In the genomic region with DNA sequence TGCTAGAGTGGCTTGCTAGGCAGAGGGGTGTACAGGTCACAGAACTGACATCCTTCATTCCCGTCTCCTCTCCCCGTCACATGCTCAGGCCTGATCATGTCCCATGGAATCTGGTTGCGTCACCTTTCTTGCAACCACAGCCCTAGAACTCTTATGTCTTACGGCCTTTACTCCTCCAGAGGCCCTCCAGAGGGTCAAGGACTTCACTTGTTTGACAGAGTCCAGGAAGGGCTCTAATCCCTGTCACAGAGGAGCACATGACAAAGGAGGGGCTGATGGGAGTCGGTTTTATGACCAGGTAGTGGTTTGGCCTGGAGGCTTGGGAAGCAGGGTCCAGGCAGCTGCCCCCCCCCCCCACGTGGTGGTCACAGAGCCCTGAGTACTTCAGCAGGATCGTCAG, we compare ENCODE assay signal across 8 mouse cellular contexts. TPM values are rescaled to one million over a fixed set of nuclear protein-coding genes. Genes with fewer than 3 reads are reported as not detected.
DNase-seq lines count a peak whose midpoint lies in the region; ATAC-seq and TF ChIP-seq lines count a peak whose summit lies in the region.

No protein-coding gene starts in this region.

- peak overlapping the region; percentile 27 to 61; a peak in 3 of 4 replicates for H3K27ac ChIP-seq in heart, embryonic 14.5 days (replicated peaks in 1 of 2; ENCODE audit: control insufficient read depth in 1 of 2, insufficient read depth in 1 of 2, low read depth in 2 of 2, low read length in 2 of 2)
- no peak overlapping the region for H3K27ac ChIP-seq in forebrain, embryonic 16.5 days (ENCODE audit: low read length)
- 0 out of 2 replicates have a peak overlapping the region, but pooled peaks have one; percentile 72 for H3K27ac ChIP-seq in lung, embryonic 14.5 days (ENCODE audit: low read depth)
- H3K27ac ChIP-seq in neural tube, embryonic 15.5 days (replicated peaks), result no peak overlapping the region

- ATAC-seq in heart, embryonic 14.5 days (ENCODE audit: insufficient number of reproducible peaks, insufficient read depth, low FRiP score, low read depth), result no peak
- ATAC-seq in forebrain, embryonic 16.5 days, result no peak
- no peak for ATAC-seq in lung, embryonic 14.5 days (ENCODE audit: insufficient read depth)
- no peak for ATAC-seq in neural tube, embryonic 15.5 days (ENCODE audit: low FRiP score)

- TF ChIP-seq CTCF in lung, embryonic 14.5 days (IDR thresholded peaks at IDR 0.05; ENCODE audit: low read depth), result no peak

- H3K9ac ChIP-seq in heart, embryonic 14.5 days (ENCODE audit: low read length), result peak overlapping the region; percentile 73
- no peak overlapping the region for H3K9ac ChIP-seq in forebrain, embryonic 16.5 days (replicated peaks; ENCODE audit: low read depth, low read length)
- H3K9ac ChIP-seq in lung, embryonic 14.5 days, result no peak overlapping the region
- no peak overlapping the region for H3K9ac ChIP-seq in neural tube, embryonic 15.5 days (replicated peaks)

- no peak for DNase-seq in heart, adult 8-10 months (ENCODE audit: low spot score)
- no peak for DNase-seq in lung, embryonic 14.5 days
- DNase-seq in adrenal gland, postnatal 4 days (ENCODE audit: low spot score in 2 of 2), result no peak
- no peak for DNase-seq in adrenal gland, postnatal 14 days
- DNase-seq in urinary bladder, adult 18-20 months (ENCODE audit: low spot score in 2 of 2), result no peak

- WGBS in heart, embryonic 14.5 days, result 34% methylated on average over 7 of the region's 7 CpGs
- 61% methylated on average over 7 of the region's 7 CpGs for WGBS in forebrain, embryonic 16.5 days
- WGBS in lung, embryonic 14.5 days, result 34% methylated on average over 7 of the region's 7 CpGs
- WGBS in neural tube, embryonic 15.5 days, result 53% methylated on average over 7 of the region's 7 CpGs

- H3K4me2 ChIP-seq in heart, embryonic 14.5 days (ENCODE audit: low read length), result peak overlapping the region; percentile 70
- peak overlapping the region; percentile 66; the same call in 1 of the 2 replicates for H3K4me2 ChIP-seq in forebrain, embryonic 16.5 days (ENCODE audit: low read length)
- H3K4me2 ChIP-seq in lung, embryonic 14.5 days, result peak overlapping the region; percentile 92
- H3K4me2 ChIP-seq in neural tube, embryonic 15.5 days, result peak overlapping the region; percentile 71

- peak overlapping the region in 1 of 2 experiments; percentile 1; a peak in 1 of 4 replicates for H3K4me3 ChIP-seq in heart, embryonic 14.5 days (ENCODE audit: control insufficient read depth in 1 of 2, insufficient read depth in 1 of 2, low read depth in 1 of 2, low read length in 2 of 2)
- H3K4me3 ChIP-seq in forebrain, embryonic 16.5 days (replicated peaks; ENCODE audit: low read length), result no peak overlapping the region
- H3K4me3 ChIP-seq in lung, embryonic 14.5 days (ENCODE audit: low read depth, low read length), result no peak overlapping the region
- H3K4me3 ChIP-seq in neural tube, embryonic 15.5 days (replicated peaks), result 0 out of 2 replicates have a peak overlapping the region, but pooled peaks have one; percentile 69

- peaks cover 26 to 44% of the 10 kb centered on the region in 2 experiments for H3K4me1 ChIP-seq in heart, embryonic 14.5 days (ENCODE audit: control insufficient read depth in 2 of 2, insufficient read depth in 2 of 2, low read length in 2 of 2)
- H3K4me1 ChIP-seq in forebrain, embryonic 16.5 days (replicated peaks; ENCODE audit: control insufficient read depth, insufficient read depth, low read length), result peaks cover 39% of the 10 kb centered on the region
- peaks cover 8% of the 10 kb centered on the region for H3K4me1 ChIP-seq in lung, embryonic 14.5 days (ENCODE audit: insufficient read depth)
- H3K4me1 ChIP-seq in neural tube, embryonic 15.5 days, result peaks cover 57% of the 10 kb centered on the region

- no peaks in the 10 kb centered on the region for H3K27me3 ChIP-seq in heart, embryonic 14.5 days (ENCODE audit: control insufficient read depth, insufficient read depth, low read length)
- H3K27me3 ChIP-seq in forebrain, embryonic 16.5 days (replicated peaks; ENCODE audit: control insufficient read depth, insufficient read depth, low read length), result no peaks in the 10 kb centered on the region
- H3K27me3 ChIP-seq in lung, embryonic 14.5 days (ENCODE audit: insufficient read depth, low read length), result no peaks in the 10 kb centered on the region
- no peaks in the 10 kb centered on the region for H3K27me3 ChIP-seq in neural tube, embryonic 15.5 days (replicated peaks)

- H3K9me3 ChIP-seq in heart, embryonic 14.5 days (ENCODE audit: control insufficient read depth, low read length), result no peaks in the 10 kb centered on the region
- no peaks in the 10 kb centered on the region for H3K9me3 ChIP-seq in forebrain, embryonic 16.5 days (ENCODE audit: control insufficient read depth, low read length)
- no peaks in the 10 kb centered on the region for H3K9me3 ChIP-seq in lung, embryonic 14.5 days (ENCODE audit: low read depth, low read length)
- no peaks in the 10 kb centered on the region for H3K9me3 ChIP-seq in neural tube, embryonic 15.5 days (replicated peaks)

- peaks cover 4% of the 10 kb centered on the region; the same call in 1 of the 2 replicates for H3K36me3 ChIP-seq in heart, embryonic 14.5 days (ENCODE audit: control insufficient read depth, insufficient read depth, low read length)
- H3K36me3 ChIP-seq in forebrain, embryonic 16.5 days (ENCODE audit: control insufficient read depth, insufficient read depth), result no peaks in the 10 kb centered on the region
- no peaks in the 10 kb centered on the region for H3K36me3 ChIP-seq in lung, embryonic 14.5 days (ENCODE audit: insufficient read depth)
- H3K36me3 ChIP-seq in neural tube, embryonic 15.5 days, result no peaks in the 10 kb centered on the region

RNA-seq across cellular contexts. Expression of gene Pik3ip1, which starts 38.8 kb away (rescaled TPM):
- polyA plus RNA-seq in heart, embryonic 14.5 days (2014; fragmentation: Nextera tagmentation; extraction: Ambion mirVana), result 32.2 TPM in 2 replicates
- 10 to 100 TPM; 37.3 to 67.8 (median 56.9) TPM for total RNA-seq in heart, adult 8-10 months (2022)
- polyA plus RNA-seq in forebrain, embryonic 16.5 days (2015; fragmentation: Nextera tagmentation; extraction: Ambion mirVana), result 36.1 and 41.8 TPM in 2 replicates
- polyA plus RNA-seq in lung, embryonic 14.5 days (2014; fragmentation: Nextera tagmentation; extraction: Ambion mirVana), result 6.4 and 8.5 TPM in 2 replicates
- 28.7 and 35.3 TPM in 2 replicates for polyA plus RNA-seq in neural tube, embryonic 15.5 days (2015; fragmentation: Nextera tagmentation; extraction: Ambion mirVana)
- 10 to 100 TPM; 31.9 to 32.2 TPM for total RNA-seq in adrenal gland, postnatal 4 days (2021)
- total RNA-seq in adrenal gland, postnatal 14 days (2021), result 11.1 and 24.2 TPM in 2 replicates

RNA-seq across cellular contexts. Expression of gene Limk2, which starts 40.0 kb away (rescaled TPM):
- 58.1 and 60.3 TPM in 2 replicates for polyA plus RNA-seq in heart, embryonic 14.5 days (2014; fragmentation: Nextera tagmentation; extraction: Ambion mirVana)
- total RNA-seq in heart, adult 8-10 months (2022), result 10 to 100 TPM; 16.7 to 25.5 (median 19.4) TPM
- 110 and 127 TPM in 2 replicates for polyA plus RNA-seq in forebrain, embryonic 16.5 days (2015; fragmentation: Nextera tagmentation; extraction: Ambion mirVana)
- 45.3 and 49.1 TPM in 2 replicates for polyA plus RNA-seq in lung, embryonic 14.5 days (2014; fragmentation: Nextera tagmentation; extraction: Ambion mirVana)
- 141 and 158 TPM in 2 replicates for polyA plus RNA-seq in neural tube, embryonic 15.5 days (2015; fragmentation: Nextera tagmentation; extraction: Ambion mirVana)
- 10 to 100 TPM; 42.8 to 44.0 TPM for total RNA-seq in adrenal gland, postnatal 4 days (2021)
- total RNA-seq in adrenal gland, postnatal 14 days (2021), result 21.4 and 30.6 TPM in 2 replicates

Comparison
In these comparisons a context has a peak if more than half of its experiments do, and no peak if none do; other contexts are left out.
1. H3K27ac ChIP-seq: peak in heart, embryonic 14.5 days (2 of 2) and lung, embryonic 14.5 days (single experiment); none in forebrain, embryonic 16.5 days (single experiment) and neural tube, embryonic 15.5 days (single experiment).
2. Peak in every context shown above with its lines, with median percentiles within 50 percentile points of each other: H3K4me2 ChIP-seq.